Mouse (Mus musculus): ENCODE data around the gene St6galnac4.
A peak's percentile ranks its signal among the peaks of the same experiment; 100 is the strongest.

The St6galnac4 gene

GRCm38 (mm10) chr2:32570698-32571494 lies 16.0 kb upstream of the St6galnac4 start, which contains the start of gene Dpm2:
Dpm2 (plus strand) TSS chr2:32570858.
- DNase-seq (ENCODE audit: low read depth), result peak; percentile 90

DNA sequence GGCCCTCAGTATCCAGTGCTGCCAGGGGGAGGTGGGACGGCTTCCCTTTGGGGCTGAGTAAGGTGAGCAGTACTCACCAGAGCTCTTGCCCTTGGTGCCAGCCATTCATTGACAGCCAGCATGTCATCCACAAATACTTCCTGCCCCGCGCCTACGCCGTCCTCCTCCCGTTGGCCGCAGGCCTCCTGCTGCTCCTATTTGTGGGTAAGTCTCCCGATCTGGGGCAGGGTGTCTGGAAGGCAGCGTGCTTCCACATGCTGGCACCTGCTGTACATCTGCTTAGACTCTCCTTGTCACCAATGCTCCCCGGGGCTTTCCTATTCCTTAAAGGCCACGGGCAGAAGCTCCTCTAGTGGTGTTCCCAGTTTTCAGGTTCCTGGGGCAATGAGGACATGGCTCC lies 14.7 kb upstream of the St6galnac4 start:
- no peak for DNase-seq (ENCODE audit: low read depth)

DNA sequence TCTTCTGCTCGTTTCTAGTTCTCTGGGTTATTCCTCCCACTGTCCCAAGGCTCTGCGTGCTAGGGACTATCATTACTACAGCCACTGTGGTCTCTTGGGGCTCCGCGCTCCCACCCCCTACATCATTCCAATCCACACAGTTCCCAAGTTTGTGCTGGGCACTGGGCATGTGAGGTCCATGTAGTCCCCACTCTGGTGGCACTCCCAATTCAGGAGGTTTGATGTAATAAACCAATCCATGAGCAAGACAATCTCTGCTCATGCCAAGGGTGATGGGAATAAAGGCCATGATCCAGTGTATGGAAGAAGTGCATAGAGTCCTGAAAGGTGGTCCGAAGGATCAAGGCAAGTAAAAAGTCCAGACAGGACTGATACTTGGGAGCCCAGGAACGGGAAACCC lies 12.4 kb upstream of the St6galnac4 start, which contains the start of gene Pip5kl1:
TSS of gene Pip5kl1 (plus strand) at position 301 of the 400 bp plus-strand sequence.
- no peak for DNase-seq (ENCODE audit: low read depth)

GRCm38 (mm10) chr2:32574901-32575585 lies 11.9 kb upstream of the St6galnac4 start:
- DNase-seq (ENCODE audit: low read depth), result peak; percentile 65

DNA sequence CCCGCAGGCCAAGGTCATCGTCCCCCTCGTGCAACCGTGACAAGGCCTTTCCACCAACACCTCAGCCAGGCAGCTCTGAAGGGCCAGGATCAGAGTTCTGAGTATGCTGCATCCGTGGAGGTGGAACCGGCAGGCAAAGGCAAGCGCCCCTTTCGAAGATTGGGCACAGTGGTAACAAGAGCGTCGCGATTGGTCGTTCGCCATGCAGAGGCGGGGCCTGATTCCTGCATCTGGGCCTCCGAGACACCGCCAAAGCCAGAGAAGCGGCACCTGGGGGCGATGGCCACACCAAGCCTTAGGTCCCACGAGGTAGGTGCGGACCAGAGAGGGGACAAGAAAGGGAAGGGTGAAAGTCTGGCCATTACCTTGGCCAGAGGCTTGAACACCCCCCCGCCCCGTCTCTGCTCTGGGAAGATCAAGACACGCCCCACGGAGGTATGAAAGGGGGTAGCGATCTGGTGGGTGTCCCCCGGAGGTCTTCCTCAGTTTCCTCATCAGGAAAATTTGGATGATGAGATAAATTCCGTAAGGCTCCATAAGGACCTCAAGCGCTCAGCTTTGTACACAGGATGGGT lies 11.2 kb upstream of the St6galnac4 start, which contains the start of gene 9430097D07Rik:
TSS of gene 9430097D07Rik (minus strand) at position 99 of the 575 bp plus-strand sequence.
- DNase-seq (ENCODE audit: low read depth), result peak; percentile 31

DNA sequence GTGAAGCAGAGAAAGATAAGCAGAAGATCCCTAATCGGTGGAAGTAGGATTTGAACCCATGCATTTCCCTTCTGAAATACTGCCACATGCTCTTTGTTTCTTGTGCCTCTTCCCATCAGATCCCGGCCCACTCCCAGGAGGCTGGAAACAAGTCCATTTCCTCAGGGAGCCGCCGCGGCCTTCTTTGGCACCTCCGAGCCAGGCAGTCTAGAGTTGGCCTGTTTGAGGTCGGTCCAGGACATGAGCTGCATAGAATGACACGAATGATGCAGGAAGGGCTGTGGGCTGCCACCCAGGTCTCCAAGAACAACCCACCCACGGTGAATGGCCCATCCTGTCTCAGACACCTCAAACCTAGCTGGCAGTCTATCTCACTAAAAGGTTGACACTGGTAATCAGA lies 10.4 kb upstream of the St6galnac4 start:
- DNase-seq (ENCODE audit: low read depth), result no peak

DNA sequence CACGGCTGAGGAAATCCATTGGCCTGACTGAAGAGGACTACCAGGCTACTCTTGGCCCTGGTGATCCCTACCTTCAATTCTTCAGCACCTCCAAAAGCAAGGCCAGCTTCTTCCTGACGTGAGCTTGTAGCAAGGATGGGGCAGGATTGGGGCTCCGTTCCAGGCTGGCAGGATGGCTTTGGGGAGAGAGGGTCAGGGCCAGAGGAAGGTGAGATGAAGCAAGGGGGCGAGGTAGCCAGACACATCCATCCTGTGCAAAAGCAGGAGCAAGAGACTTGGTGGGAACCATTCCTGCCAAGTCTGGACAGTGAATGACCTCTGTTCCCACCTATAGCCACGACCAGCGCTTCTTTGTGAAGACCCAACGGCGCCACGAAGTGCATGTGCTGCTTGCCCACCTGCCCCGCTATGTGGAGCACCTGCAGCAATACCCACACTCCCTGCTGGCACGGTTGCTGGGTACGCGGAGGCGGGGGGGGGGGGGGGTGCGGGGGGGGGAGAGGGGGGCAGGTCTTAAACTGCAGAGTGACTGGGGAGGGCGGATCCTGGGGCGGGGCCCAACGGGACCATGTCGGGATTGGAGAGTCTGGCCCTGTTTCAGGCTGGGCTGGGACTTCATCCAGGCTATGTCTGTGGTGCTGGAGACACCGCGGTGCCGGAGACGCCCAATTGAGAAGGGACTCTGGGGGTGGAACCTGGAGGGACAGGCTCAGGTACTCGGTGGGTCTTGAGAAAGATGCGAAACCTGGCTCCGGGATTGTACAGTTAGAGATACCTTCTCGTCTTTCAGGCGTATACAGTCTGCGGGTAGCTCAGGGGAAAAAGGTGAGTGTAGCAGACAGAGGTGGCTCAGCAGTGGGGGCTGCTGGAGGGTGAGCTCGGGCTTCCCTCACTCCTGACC lies 8.5 kb upstream of the St6galnac4 start:
- no peak for DNase-seq (ENCODE audit: low read depth)

DNA sequence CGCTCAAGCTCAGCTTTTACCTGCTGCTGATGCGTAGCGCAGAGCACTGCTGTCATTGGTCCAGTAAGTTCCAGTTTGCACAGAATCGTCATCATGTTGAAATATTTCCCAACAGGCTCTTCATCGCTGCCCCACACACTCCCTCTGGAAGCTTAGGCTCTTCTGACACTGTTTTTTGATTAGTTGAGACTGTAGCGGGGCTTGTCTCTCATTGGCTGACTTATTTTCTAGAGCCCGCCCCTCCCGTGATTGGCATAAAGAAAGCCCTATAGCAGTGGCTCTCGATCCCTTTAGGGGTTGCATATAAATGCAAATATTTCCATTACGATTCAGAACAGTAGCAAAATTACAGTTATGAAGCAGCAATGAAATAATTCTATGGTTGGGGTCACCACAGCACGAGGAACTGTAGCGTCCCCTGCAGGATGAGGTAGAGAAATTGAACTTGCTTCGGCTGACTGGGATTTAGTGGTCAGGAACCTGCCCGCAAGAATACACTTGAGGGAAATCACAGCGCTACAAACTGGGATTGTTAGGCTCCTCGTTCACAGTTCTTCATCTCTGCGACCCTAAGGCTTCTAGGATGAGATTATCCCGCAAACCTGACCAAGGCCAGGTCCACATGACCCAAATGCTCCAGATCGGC lies 5.3 kb upstream of the St6galnac4 start:
- no peak for DNase-seq (ENCODE audit: low read depth)

- peak; percentile 86 for DNase-seq (ENCODE audit: low read depth)
These were observed 3.8 kb upstream of the St6galnac4 start for GRCm38 (mm10) chr2:32582830-32583799.

DNA sequence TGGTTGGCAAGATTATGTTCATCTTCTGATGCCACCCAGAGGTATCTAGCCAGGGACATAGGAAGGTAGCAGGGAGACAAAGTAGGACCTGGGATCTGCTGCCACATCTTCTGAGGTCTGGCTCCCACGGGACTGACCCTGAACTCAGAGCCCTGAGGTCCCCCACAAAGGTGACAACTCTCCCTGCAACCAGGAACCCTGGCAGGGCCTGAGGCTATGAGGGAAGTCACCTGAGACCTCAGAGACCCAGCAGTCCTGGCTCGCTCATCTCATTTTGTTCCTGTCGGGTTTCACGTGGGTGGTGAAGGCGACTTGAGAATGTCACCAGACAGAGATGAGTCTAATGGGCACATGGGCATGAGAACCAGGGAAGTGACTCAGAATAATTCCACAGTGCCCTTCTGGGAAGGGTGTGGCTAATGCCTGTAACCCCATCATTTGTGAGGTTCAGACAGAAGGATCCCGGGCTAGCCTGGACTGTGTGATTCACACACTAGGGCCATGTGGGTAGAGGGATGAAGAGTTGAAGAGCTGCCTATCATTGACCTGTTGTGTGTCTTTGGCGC lies 1.7 kb upstream of the St6galnac4 start:
- no peak for DNase-seq (ENCODE audit: low read depth)

DNA sequence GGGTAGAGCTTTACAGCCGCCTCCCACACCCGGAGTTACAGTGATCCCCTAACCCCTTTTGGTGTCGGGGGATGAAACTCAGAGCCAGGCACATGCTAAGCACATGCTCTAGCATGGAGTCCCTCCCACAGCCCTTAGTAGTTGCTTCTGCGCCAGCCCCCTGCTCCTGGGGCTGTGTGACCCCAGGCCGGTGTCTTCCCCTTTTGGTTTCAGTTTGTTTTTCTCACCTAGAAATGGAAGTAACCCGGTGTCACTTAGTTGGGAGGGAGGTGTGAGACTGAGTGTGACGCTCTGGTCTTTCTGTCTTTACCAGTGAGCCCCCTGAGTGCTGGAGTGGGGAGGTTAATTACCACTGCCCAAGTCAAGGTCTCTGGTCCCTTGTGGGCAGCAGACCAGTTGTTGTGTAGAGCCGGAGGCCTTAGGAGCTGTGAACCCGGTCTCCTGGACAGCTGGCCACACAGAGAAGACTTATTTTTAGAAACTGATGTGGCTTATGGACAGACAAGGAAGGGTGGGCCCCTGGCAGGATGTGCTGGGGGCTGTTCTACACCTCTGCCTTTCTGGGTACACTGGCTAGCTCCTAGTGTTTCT lies 931 bp downstream of the St6galnac4 start:
- peak; percentile 50 for DNase-seq (ENCODE audit: low read depth)

GRCm38 (mm10) chr2:32589213-32589795 lies 2.4 kb downstream of the St6galnac4 start:
- DNase-seq (ENCODE audit: low read depth), result no peak

GRCm38 (mm10) chr2:32590224-32590623 lies 3.3 kb downstream of the St6galnac4 start:
- DNase-seq (ENCODE audit: low read depth), result no peak

DNA sequence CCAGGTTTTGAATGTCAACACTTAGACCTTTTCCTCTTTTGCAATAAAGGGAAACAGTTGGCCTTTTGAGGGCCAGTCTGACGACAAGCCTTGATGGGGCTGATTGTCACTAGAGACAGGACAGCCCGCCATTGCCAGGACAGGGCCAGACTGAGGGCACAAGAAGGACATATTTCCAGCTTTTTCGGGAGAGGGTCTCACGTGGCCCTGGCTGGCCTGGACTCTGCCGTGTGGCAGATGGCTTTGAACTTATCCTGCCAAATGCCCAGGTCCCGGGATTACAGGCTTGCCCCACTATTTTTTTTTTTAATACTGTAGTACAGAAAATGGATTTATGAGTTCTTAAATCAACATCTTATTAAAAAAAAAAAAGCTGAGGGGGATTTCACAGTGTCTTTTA lies 4.4 kb downstream of the St6galnac4 start:
- DNase-seq (ENCODE audit: low read depth), result no peak

DNA sequence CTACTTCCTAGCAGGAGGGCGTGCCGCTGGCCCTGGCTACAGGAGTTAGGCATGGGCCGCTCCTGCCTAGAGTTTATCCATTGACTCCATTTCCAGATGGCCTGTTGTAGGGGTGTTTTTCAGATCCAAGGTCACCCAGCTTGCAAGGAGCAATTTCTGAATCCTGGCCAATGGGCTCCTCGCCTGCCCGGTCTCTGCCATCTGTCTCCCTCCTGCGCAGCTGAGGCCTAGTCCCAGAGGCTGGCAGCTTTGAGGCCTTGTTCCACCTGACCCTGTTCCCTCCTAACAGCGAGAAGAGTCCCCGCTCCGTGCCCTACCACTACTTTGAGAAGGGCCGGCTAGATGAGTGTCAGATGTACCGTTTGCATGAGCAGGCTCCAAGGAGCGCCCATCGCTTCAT lies 9.8 kb downstream of the St6galnac4 start:
- no peak for DNase-seq (ENCODE audit: low read depth)

GRCm38 (mm10) chr2:32597248-32597647 lies 10.4 kb downstream of the St6galnac4 start:
- no peak for DNase-seq (ENCODE audit: low read depth)

GRCm38 (mm10) chr2:32597699-32598098 lies 10.8 kb downstream of the St6galnac4 start:
- no peak for DNase-seq (ENCODE audit: low read depth)

DNA sequence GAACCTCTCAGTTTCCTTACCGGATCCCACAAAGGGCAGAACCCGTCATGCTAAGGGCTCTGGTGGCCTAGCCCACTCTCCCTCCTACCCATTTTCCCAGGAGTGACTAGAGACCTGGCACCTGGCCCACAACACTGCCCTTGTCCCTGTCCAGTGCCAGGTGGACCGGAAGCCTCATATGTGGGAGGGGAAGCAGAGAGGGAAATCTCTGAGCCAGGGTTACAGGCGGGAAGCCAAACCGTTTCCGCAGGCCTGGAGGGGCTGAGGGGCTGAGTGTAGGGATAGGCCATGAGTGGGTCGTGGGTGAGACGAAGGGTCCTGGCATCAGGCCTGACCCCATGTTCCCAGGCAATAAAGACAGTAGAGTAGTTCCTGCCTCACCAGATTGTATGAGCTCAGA lies 11.6 kb downstream of the St6galnac4 start:
- no peak for DNase-seq (ENCODE audit: low read depth)

DNA sequence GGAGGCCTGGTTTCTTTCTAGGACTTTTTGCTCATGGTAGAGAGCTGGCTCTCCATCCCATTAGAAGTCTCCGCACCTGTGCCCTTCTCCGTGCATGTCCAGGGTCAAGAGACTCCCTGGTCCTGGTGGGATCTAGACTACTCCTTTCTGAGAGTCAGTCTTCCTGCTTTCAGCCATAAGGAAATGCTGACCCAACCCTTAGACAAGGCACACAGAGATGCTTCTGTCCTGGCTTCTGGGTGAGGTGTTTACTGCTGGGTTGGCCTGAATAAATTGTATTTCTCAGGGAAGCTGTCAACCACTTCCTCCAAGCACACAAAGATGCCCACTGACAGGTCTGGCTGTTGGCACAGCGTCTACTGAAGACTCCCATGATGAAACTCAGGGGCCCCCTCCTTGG lies 12.5 kb downstream of the St6galnac4 start, which contains the start of gene St6galnac6:
TSS of gene St6galnac6 (plus strand) at position 301 of the 400 bp plus-strand sequence.
- DNase-seq (ENCODE audit: low read depth), result no peak
